Mouse (Mus musculus) embryonic fibroblast, embryonic 13.5 days (primary cell): ENCODE measurements around the gene Gm20696.

Experiments used
- CTCF ChIP-seq: IDR thresholded peaks from 2 replicates; pipeline ENCODE4 v1.5.1; 2011; ENCODE audit warnings: mild to moderate bottlenecking, control low read depth, low read length, moderate library complexity, borderline replicate concordance; ENCODE audit not compliant: insufficient read depth
- POLR2A ChIP-seq: IDR thresholded peaks from 2 replicates; pipeline ENCODE4 v1.6.1; 2011; ENCODE audit warnings: low read depth, mild to moderate bottlenecking, control low read depth, low read length, moderate library complexity

DNA sequence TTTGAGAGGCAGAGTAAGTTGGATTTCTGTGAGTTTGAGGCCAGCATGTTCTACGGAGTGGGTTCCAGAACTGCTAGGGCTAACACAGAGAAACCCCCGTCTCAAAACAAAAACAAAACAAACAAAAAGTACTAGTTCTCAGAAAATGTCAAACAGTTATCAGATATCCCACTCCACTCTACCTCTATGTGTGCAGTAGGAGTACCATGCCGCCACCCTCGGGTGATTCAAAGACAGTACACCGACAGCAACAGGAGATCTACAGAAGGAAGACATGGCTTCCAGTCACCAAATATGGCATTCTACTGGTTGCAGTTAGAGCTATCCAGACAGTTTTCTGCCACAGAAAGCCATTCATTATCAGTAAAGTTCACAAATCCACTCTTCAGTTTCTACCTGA, 21.7 kb downstream of the Gm20696 start:
- TF ChIP-seq CTCF (no peak), POLR2A (no peak)
